Mouse (Mus musculus) spleen, adult 2 months (tissue): ENCODE results near the gene Cpsf3. TPM values are rescaled to one million over a fixed set of nuclear protein-coding genes. Genes with fewer than 3 reads are reported as not detected.
A peak's percentile ranks its signal among the peaks of the same experiment; 100 is the strongest.

Source experiments
- DNase-seq, 2 experiments: peaks; one replicate each; pipeline versions ENCODE4 v3.0.0 to v3.0.0-alpha.2; 2012 to 2021; ENCODE audit warnings: low spot score in 2 of 2, low read depth in 1 of 2
- H3K27ac ChIP-seq: fragments of 200-500 bp; 2 replicates; pipeline ENCODE4 v1.5.1; 2012; ENCODE audit warnings: low read length, inconsistent platforms; ENCODE audit not compliant: insufficient read depth
- H3K27me3 ChIP-seq: fragments of 200-500 bp; 2 replicates; pipeline ENCODE4 v1.6.1; 2012; ENCODE audit warnings: mild to moderate bottlenecking, moderate library complexity, low read length, inconsistent platforms; ENCODE audit not compliant: control insufficient read depth, insufficient read depth
- H3K36me3 ChIP-seq: fragments of 200-500 bp; 2 replicates; pipeline ENCODE4 v1.6.1; 2012; ENCODE audit warnings: mild to moderate bottlenecking, low read length, inconsistent platforms; ENCODE audit not compliant: control insufficient read depth, insufficient read depth
- H3K4me1 ChIP-seq: fragments of 200-500 bp; 2 replicates; pipeline ENCODE4 v1.6.1; 2011; ENCODE audit warnings: inconsistent platforms; ENCODE audit not compliant: control insufficient read depth, insufficient read depth, insufficient read length
- H3K4me3 ChIP-seq: fragments of 200-500 bp; 2 replicates; pipeline ENCODE4 v1.5.1; 2011; ENCODE audit warnings: mild to moderate bottlenecking, inconsistent platforms; ENCODE audit not compliant: insufficient read depth, insufficient read length; ENCODE audit errors: extremely low read depth
- CTCF ChIP-seq: fragments of 200-500 bp; IDR thresholded peaks from 2 replicates; pipeline ENCODE4 v1.5.1; 2011; ENCODE audit warnings: mild to moderate bottlenecking, inconsistent platforms; ENCODE audit not compliant: insufficient read depth, insufficient read length, insufficient replicate concordance; ENCODE audit errors: extremely low read depth
- POLR2A ChIP-seq: fragments of 200-500 bp; IDR thresholded peaks from 2 replicates; pipeline ENCODE4 v1.6.1; 2011; ENCODE audit warnings: low read depth, low read length, inconsistent platforms
- WGBS: fragments of 180-500 bp; shearing (Covaris S2); methylation state at CpG from one replicate; pipeline ENCODE4 v1.1.7; 2018; 5-methylcytosine and 5-hydroxymethylcytosine counted together
- polyA plus RNA-seq: library from polyadenylated mRNA; depleted of rRNA; stranded (reverse); fragments of >200 nt; gene quantifications from 2 replicates; pipeline ENCODE4 v1.2.3, GENCODE M21; 2012

Cpsf3 gene
- polyA plus RNA-seq, 1 experiment, result 25.4 TPM

DNA sequence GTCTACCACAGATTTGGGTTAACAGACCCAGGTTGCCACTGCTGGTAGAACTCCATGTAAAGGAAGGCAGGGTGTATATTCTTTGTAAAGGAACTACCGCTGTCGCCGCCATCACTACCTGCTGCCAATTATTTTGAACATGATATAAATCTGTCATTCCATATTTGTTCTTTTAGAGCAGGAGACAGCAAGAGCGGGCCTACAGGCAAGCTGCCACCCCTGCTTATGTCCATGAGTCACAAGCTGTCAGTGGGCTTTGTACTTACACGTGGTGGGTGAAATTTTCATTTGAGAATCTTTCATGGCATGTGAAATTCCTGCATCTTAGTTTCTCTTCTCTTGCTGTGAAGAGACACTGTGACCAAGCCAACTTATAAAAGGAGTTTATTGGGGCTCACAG, 21.9 kb upstream of the Cpsf3 start:
- Histone ChIP-seq H3K27ac (no peak overlapping the region), H3K36me3 (peaks cover 1% of the 10 kb centered on the region; the same call in 1 of the 2 replicates), H3K27me3 (no peaks in the 10 kb centered on the region), H3K4me1 (0 out of 2 replicates have a peak, but pooled peaks cover 3% of the 10 kb centered on the region), H3K4me3 (no peak overlapping the region)
- 98% methylated on average over 5 of the region's 5 CpGs for WGBS
- no peak for DNase-seq
- no peak for TF ChIP-seq CTCF
- TF ChIP-seq POLR2A, result no peak

DNA sequence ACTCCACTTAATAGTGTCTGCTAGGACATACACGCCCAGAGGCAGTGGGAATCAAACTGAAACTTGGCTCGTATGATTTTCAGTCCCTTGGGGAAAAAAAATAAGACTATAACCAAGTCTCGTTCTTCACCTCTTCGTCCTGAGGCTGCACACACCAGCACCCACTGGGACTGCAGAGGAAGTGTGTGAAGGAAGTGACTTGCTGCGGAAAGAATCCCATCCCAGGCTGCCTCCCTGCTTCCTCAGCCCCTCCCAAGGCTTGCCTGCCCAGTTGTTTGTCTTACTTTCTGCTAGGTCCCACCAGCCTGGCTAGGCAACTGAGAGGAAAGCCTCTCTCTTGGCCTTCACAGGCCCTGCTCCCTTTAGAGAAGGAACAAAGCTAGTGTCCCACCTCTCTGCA, 20.9 kb upstream of the Cpsf3 start:
- DNase-seq, result no peak
- TF ChIP-seq POLR2A (no peak), CTCF (no peak)
- Histone ChIP-seq H3K4me3 (no peak overlapping the region), H3K27ac (no peak overlapping the region), H3K4me1 (0 out of 2 replicates have a peak, but pooled peaks cover 3% of the 10 kb centered on the region), H3K36me3 (peaks cover 3% of the 10 kb centered on the region; the same call in 1 of the 2 replicates), H3K27me3 (no peaks in the 10 kb centered on the region)
- 20% methylated on average over 5 of the region's 5 CpGs for WGBS

DNA sequence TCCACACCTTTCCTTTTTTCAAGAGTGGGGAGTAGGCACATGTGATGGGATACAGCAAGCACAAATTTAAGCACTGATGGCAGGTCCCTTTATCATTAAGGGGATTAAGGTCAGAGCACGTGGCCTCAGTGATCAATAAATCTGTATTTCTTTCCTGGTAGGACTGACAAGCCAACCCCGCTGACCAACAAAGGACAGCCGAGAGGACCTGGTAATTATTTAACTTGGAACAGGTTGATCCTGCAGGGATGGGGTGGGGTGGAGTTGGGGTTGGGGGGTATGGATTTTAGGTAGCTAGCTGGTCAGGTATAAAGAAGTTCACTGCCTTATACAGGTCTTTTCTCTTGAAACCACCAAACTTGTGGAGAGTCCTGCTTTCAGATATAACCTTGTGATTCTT, 20.2 kb upstream of the Cpsf3 start:
- TF ChIP-seq CTCF, result no peak
- TF ChIP-seq POLR2A, result no peak
- Histone ChIP-seq H3K4me3 (no peak overlapping the region), H3K27me3 (no peaks in the 10 kb centered on the region), H3K36me3 (peaks cover 3% of the 10 kb centered on the region; the same call in 1 of the 2 replicates), H3K4me1 (0 out of 2 replicates have a peak, but pooled peaks cover 3% of the 10 kb centered on the region), H3K27ac (no peak overlapping the region)
- 95% methylated on average over 3 of the region's 3 CpGs for WGBS
- DNase-seq, result no peak

DNA sequence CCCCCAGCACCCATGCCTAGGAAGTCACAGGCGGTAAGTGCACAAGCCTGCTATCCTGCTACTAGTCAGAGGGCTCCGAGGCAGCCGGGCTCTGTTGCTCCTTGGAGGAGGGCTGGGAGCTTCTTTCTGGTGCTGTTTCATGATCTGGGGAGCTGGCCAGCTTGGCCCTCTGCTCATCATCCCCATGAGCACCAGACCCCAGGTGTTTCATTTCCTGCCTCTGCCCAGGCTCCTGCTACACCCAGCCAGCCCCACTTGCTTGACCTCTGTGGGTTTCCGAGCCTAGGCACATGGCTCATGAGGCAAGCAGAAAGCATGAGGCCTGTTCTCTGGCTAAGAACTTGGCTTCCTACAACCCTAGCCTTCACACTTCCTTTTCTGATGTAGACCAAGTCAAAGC, 19.7 kb upstream of the Cpsf3 start:
- no peak overlapping the region for H3K4me3 ChIP-seq
- no peak for DNase-seq
- 0 out of 2 replicates have a peak, but pooled peaks cover 3% of the 10 kb centered on the region for H3K4me1 ChIP-seq
- TF ChIP-seq CTCF, result no peak
- no peak for TF ChIP-seq POLR2A
- 97% methylated on average over 4 of the region's 4 CpGs for WGBS
- no peak overlapping the region for H3K27ac ChIP-seq
- peaks cover 4% of the 10 kb centered on the region; the same call in 1 of the 2 replicates for H3K36me3 ChIP-seq
- no peaks in the 10 kb centered on the region for H3K27me3 ChIP-seq

DNA sequence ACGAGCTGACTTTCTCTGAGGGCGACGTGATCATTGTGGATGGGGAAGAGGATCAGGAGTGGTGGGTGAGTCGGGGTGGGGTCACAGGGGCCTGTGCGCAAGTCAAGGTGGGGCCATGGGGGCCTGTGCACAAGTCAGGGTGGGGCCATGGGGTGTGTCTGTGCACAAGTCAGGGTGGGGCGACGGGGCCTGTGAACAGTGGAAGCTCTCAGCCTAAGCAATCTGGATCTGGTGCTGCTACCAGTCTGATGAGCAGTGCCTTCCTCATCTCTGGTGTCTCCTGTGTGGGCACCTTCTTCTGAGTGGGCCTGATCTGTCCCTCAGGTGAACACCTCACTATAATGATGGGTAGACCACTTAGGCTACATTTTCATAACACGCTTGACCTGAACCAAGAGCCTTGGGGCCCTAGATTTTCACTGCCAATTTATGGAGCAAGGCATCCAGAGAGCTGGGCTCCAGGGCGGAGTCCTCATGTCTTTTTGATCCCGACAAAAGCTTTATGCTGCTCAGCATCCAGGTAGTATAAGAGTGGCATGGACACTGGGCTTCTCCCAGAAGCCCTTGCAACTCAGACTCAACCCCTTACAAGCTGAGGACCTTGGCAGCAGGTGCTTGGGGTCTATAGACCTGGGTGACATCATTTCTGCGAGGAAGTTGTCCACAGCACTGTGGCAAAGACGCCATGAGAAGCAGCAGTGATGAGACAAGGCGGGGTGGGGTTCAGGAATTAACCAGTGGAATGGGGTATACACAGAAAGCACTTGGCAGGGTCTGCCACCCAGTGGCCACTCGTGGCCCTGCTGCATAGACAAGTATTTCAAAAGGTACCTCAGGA, 19.0 kb upstream of the Cpsf3 start:
- DNase-seq, result peak in 1 of 2 experiments; percentile 22
- TF ChIP-seq POLR2A (no peak), CTCF (peak; percentile 41; the same call in 1 of the 2 replicates)
- H3K4me3 ChIP-seq, result no peak overlapping the region
- H3K36me3 ChIP-seq, result peaks cover 9% of the 10 kb centered on the region; the same call in 1 of the 2 replicates
- 80% methylated on average over 14 of the region's 14 CpGs for WGBS
- no peaks in the 10 kb centered on the region for H3K27me3 ChIP-seq
- H3K27ac ChIP-seq, result no peak overlapping the region
- H3K4me1 ChIP-seq, result 0 out of 2 replicates have a peak, but pooled peaks cover 3% of the 10 kb centered on the region

DNA sequence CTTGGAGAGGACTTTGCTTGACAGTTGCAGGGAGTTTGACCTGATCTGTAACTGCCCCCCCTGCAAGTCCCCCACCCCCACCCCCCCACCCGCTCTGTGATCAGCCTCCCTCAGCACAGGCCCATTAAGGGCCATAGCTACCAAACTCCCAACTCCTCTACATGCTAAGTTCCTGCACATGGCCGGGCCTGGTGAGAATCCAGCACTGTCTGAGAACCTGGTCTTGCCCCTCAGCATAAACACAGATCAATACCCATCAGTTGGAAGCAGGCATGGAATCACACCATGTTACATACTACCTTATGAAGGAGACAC, 18.4 kb upstream of the Cpsf3 start:
- Histone ChIP-seq H3K4me3 (no peak overlapping the region), H3K4me1 (0 out of 2 replicates have a peak, but pooled peaks cover 3% of the 10 kb centered on the region), H3K27me3 (no peaks in the 10 kb centered on the region), H3K36me3 (peaks cover 12% of the 10 kb centered on the region; the same call in 1 of the 2 replicates), H3K27ac (no peak overlapping the region)
- 78% methylated on average over 2 of the region's 2 CpGs for WGBS
- TF ChIP-seq CTCF (no peak), POLR2A (no peak)
- no peak for DNase-seq
